Mouse (Mus musculus) liver (tissue): ENCODE data around the gene Rbms3.

Experiments used
- DNase-seq: peaks from one replicate; pipeline ENCODE4 v3.0.0-alpha.2; 2020; ENCODE audit warnings: mixed read lengths

Gene Rbms3

DNA sequence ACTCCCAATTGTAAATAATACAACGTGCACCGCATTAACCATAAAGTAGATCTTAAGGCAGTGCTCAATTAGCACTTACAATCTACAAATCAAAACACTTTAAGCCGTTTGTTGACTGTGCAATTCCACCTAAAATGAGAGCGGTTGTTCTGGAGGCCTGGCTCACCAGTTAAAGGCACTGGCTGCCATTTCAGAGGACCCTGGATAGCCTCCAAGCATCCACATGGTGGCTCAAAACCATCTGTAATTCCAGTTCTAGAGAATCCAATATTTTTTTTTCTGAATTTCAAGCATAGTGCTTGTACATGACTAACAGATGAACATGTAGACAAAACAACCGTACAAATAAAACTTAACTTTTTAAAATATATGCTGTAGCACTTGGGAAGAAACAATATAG is 460.5 kb downstream of the Rbms3 start:
- no peak for DNase-seq

DNA sequence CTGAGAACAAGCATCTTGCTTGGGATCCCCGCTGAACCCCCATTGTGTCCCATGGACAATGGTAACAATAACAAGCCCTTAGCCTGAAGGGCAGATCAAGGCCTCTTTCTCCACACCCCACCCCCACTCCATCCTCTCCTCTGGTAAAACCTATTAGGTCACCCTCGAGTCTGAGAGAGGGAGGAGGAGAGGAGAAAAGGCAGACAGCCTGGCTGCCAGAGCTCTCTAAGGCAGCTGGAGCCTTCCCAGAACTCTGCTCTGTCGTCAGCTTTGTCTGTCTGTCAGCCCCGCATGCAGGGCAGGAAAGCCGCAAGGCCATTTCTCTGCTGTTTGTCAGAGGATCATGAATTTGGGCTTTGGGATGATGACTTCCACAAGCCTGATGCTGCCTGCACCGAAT is 466.6 kb downstream of the Rbms3 start:
- peak; percentile 8 for DNase-seq

GRCm38 (mm10) chr9:117161150-117161549 is 468.6 kb downstream of the Rbms3 start:
- no peak for DNase-seq

DNA sequence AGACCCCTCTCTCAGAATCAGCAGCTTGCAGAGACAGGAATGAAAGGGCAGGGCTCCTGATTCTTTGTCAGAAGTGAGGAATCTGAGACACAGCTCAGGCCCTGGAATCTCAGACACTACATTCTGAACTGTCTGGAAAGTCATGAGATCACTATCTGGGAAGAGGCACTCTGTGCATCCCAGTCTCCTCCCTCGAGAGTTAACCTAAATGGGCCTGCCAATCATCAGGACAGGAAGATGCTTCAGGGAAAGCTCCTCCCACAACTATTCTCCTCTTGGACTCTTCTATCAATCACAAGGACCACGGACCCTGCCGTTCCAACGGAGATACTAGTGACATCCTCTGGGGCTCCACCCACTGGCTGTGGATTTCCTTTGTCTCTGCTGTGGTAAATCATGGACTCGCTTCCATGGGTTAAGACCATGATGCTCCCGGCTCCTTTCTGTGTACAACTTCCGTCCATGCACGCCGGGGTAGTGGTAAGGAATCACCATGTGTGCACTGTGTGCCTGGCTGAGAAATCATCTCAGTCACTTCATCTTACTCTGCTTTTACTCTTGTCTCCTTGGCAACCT is 473.3 kb downstream of the Rbms3 start:
- no peak for DNase-seq

DNA sequence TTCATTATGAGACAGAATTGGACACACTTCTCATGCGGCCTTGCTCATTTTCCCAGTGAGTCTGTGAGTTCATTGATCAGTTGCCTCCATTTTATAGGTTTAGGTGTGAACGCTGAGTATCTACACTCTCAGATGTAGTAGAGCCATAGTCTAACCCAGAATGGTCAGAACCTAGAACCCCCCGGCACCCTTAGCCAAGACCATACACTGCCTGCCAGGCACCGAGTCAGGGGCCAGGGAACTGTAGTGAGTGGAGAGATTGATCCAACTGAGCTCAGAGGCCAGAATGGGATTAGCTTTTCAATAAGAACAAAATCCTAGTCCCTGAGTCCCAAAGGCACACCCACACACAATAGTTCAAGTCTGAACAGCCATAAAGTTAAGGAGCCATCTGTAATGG is 475.1 kb downstream of the Rbms3 start:
- DNase-seq: no peak

GRCm38 (mm10) chr9:117153686-117154274 is 475.9 kb downstream of the Rbms3 start:
- DNase-seq: no peak

DNA sequence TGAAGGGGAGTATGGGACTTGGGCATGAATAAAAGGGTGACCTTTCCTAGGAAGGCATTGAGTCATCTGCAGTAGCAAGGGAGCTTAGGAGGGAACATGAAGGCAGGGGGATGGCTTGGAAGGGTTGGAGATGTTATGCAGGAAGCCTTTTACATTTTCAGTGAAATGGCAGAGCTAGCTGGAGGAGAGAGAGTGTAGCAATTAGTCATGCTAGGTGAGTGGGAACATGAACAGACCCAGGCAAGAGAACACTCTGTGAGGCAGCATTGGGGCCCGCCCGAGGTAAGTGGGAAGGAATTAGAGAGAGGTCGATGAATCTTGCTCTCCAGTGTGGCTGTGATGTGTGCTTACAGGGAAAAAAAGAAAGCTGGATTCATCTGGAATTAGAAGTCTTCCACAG is 477.8 kb downstream of the Rbms3 start:
- DNase-seq: no peak

DNA sequence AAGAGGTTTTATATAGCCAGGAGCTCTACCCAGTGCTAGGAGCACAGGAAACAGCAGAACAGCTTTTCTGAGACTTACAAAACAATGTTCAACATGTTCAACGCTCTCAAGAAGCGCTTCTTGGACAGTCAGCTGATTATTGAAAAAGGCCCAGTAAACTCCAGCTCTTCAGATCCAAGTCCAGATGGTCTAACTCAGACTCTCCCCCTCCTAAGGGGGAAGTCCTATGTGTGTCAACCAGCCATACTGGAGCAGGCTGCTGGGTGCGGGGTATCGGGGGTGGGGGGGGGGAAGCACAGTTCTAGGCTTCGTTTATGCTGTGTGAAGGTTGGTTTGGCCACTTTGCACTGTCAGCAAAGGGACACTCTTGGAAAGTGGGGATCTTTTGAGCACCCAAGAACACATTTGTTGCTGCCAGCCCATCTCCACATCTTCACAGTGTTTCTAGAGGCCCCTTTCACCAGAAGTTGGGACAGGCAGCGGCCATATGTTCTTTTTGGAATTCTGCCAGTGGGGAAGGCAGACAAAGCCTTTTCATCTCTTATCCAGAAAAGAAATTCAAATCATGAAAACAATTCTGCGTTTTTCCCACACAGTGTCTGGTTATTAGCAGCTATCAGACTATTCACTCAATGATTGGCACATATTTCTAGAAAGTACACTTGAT is 485.5 kb downstream of the Rbms3 start:
- no peak for DNase-seq

GRCm38 (mm10) chr9:117139971-117140370 is 489.7 kb downstream of the Rbms3 start:
- DNase-seq: no peak

GRCm38 (mm10) chr9:117136410-117136809 is 493.3 kb downstream of the Rbms3 start:
- DNase-seq: no peak

GRCm38 (mm10) chr9:117134043-117134442 is 495.7 kb downstream of the Rbms3 start:
- no peak for DNase-seq

GRCm38 (mm10) chr9:117126816-117127215 is 502.9 kb downstream of the Rbms3 start:
- no peak for DNase-seq

- no peak for DNase-seq
Measured at GRCm38 (mm10) chr9:117125844-117126243, 503.9 kb downstream of the Rbms3 start.

- DNase-seq: no peak
Measured at GRCm38 (mm10) chr9:117121572-117121971, 508.1 kb downstream of the Rbms3 start.

- DNase-seq: no peak
Measured at GRCm38 (mm10) chr9:117117181-117117729, 512.5 kb downstream of the Rbms3 start.

DNA sequence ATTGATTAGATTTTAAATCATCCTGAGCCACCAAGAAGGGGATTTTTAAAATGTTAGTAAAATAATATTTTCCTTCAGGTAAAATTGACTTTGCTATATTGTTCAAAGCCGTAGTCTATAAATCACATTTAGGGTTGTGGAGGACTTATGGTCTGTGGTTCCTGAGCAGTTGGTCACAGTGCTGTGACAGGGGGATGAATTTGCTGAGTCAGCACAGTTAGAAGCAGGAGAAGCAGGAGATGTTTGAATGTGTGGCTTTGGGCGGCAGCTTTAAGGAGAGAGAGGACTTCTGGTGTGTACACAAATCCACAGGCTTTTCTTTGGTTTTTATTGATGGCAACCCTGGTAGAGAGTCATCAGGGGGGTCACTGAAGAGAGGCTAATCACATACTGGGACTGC is 514.1 kb downstream of the Rbms3 start:
- no peak for DNase-seq

DNA sequence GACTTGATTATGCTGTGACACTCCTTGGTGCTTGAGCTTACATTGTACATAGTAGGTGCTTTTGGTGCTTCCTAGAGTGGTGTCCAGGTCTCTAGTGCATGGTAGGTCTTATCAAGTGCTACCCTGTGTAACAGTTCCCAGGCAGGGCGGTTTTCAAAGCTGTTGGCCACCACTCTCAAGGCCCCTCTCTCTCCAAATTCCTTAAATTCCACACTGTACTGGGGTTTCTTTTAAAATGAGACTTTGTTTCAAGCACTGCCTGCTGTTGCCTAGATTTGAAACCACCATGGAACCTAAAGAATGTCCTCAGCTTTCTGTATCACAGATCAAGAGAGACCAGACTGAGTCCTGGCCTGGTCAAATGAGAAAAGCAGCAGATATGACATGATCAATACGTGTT is 516.1 kb downstream of the Rbms3 start:
- DNase-seq: no peak

- DNase-seq: no peak
Measured at GRCm38 (mm10) chr9:117107926-117108325, 521.8 kb downstream of the Rbms3 start.

DNA sequence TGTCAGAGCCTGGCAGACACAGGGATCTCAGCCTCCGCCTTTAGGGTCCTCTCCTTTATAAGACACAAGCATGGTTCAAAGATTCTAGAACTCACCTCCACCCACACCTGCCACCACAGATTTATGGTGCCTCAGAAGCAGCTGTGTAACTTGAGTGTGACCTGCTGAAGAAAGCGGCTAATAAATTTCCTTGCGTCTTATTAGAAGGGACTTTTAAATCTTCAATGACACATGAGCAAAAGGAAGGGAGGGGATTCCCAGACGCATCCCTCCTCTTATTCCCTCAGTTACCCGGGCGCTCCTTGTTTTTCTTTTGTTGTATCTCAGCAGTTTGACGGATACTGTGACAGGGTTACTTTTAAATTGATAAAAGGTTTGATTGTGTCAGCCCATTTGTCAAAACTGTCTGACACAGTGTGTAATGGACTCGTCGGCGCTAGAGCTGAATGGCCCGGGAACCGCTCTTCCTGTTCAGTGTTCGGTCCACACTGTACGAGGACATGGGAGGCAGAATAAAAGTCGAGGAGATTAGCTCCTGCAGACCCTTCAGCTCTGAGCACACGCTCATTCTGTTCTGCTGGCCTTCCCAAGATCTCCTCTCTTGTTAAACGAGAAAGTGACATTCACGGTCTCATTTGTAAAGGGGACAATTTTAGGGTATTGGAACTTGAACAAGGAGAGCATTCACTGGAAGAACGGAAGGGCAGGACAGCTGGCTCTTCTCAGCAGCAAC is 527.3 kb downstream of the Rbms3 start:
- DNase-seq: no peak

DNA sequence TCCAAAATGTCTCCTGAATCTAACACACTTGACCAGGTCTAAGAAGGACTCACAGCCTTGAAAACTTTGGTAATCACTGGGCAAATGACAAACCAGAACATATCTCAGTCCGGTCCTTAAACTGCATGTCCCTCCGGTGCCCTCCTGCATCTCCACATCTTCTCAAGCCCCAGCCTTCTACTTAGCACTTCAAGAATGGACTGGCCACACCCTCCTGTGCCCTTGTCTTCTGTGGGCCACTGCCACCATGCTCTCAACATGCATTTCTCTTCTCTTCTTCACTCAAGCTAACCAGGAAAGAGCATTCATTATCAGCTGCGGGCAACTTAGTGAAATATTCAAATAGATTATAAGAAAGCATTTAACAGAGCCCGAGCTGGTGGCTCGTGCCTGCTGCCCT is 529.5 kb downstream of the Rbms3 start:
- DNase-seq: no peak

DNA sequence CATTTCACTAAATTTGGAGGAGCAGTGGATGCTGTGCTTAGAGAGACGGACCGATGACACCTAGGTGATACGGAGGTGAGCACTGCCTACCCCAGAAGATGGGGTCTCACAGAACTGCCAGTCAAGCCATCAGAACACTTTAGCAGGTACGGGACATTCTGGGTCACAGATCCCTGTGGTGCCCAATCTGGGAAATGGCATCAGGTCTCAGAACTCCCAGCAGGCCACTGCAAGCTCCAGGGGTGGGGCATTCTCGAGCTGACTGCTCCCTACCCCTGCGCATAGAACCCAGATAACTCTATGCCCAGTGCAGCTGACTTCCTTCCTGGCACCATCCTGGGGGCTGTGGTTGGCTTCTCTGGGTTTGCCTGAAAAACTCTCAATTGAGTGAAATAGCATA is 536.2 kb downstream of the Rbms3 start:
- DNase-seq: no peak

DNA sequence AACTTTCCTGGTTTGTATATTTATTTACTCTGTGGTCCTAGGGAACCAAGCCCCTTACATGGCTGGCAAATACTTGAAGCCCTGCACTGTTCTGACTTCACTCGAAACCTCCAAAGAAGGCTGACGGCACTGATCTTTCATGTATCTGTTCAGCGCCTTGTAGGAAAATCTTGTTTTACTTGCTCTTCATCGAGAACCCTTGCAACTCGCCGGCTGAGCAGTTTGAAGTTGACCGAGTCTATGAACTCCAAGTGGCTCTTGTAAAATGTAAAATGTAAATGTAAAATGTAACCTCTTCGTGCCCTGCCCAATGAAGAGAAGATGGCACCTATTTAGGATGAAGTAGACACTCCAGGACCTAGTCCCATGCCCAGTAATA is 537.5 kb downstream of the Rbms3 start:
- no peak for DNase-seq
